Mouse (Mus musculus) CH12.LX (cell line): ENCODE results near the gene Tk1. TPM values are rescaled to one million over a fixed set of nuclear protein-coding genes. Genes with fewer than 3 reads are reported as not detected.

ENCODE experiments used
- DNase-seq: peaks from one replicate; pipeline ENCODE4 v3.0.0-alpha.2; 2013; ENCODE audit errors: extremely low read depth
- H3K27ac ChIP-seq: 2 replicates; pipeline ENCODE4 v1.5.1; 2012; ENCODE audit warnings: low read depth, mild to moderate bottlenecking, control low read depth, moderate library complexity; ENCODE audit not compliant: insufficient read depth
- H3K27me3 ChIP-seq: replicated peaks from 2 replicates; pipeline ENCODE3; 2012; ENCODE audit warnings: inconsistent platforms
- H3K36me3 ChIP-seq, 2 experiments: replicated peaks in 1 of 2; 2 replicates each; pipeline versions ENCODE3 to v1.6.1; 2012; ENCODE audit warnings: inconsistent platforms in 1 of 2, low read length in 1 of 2, mild to moderate bottlenecking in 1 of 2, mixed read lengths in 1 of 2, moderate library complexity in 1 of 2; ENCODE audit not compliant: control insufficient read depth in 1 of 2, insufficient read depth in 1 of 2
- H3K4me1 ChIP-seq, 2 experiments: 2 replicates each; pipeline ENCODE4 v1.6.1; 2012; ENCODE audit warnings: inconsistent platforms in 1 of 2, moderate library complexity in 1 of 2; ENCODE audit not compliant: insufficient read depth in 2 of 2, control insufficient read depth in 1 of 2
- H3K4me2 ChIP-seq: 2 replicates; pipeline ENCODE4 v1.6.1; 2012; ENCODE audit warnings: low read depth, mild to moderate bottlenecking, control low read depth; ENCODE audit not compliant: poor library complexity, insufficient read depth, severe bottlenecking
- H3K4me3 ChIP-seq, 3 experiments: fragments of 150-350 bp in 1 of 3; sonication (generic) in 1 of 3; replicated peaks in 1 of 3; 2 replicates each; pipeline versions ENCODE3 to v1.5.1; 2011 to 2012; ENCODE audit warnings: low read depth in 2 of 3, low read length in 2 of 3, mild to moderate bottlenecking in 2 of 3, moderate library complexity in 2 of 3, control low read depth in 1 of 3, improper control_type of control experiment in 1 of 3, inconsistent platforms in 1 of 3, mixed read lengths in 1 of 3; ENCODE audit not compliant: poor library complexity in 1 of 3
- H3K79me2 ChIP-seq: replicated peaks from 2 replicates; pipeline ENCODE4 v1.6.1; 2012; ENCODE audit warnings: mild to moderate bottlenecking, moderate library complexity; ENCODE audit not compliant: control insufficient read depth, poor library complexity, insufficient read depth, severe bottlenecking; ENCODE audit errors: extremely low read depth
- H3K9ac ChIP-seq: 2 replicates; pipeline ENCODE4 v1.6.1; 2012; ENCODE audit warnings: low read depth, mild to moderate bottlenecking, control low read depth, moderate library complexity; ENCODE audit not compliant: insufficient read depth
- H3K9me3 ChIP-seq: replicated peaks from 2 replicates; pipeline ENCODE3; 2012; ENCODE audit warnings: low read length, inconsistent platforms, mixed read lengths
- CHD1 ChIP-seq: IDR thresholded peaks from 2 replicates; pipeline ENCODE4 v1.6.1; 2012; ENCODE audit warnings: low read depth, low read length, improper control_type of control experiment, inconsistent platforms
- CTCF ChIP-seq, 2 experiments: IDR thresholded peaks in 1 of 2; conservative IDR thresholded peaks in 1 of 2; 2 replicates each; pipeline ENCODE4 v1.5.1; 2011 to 2012; ENCODE audit warnings: low read depth in 2 of 2, low read length in 2 of 2, improper control_type of control experiment in 1 of 2, inconsistent platforms in 1 of 2, mild to moderate bottlenecking in 1 of 2, moderate library complexity in 1 of 2
- ETS1 ChIP-seq: conservative IDR thresholded peaks from 2 replicates; pipeline ENCODE4 v1.6.1; 2012; ENCODE audit warnings: low read depth, mild to moderate bottlenecking, inconsistent platforms, low read length, improper control_type of control experiment, moderate library complexity
- GABPA ChIP-seq: IDR thresholded peaks from 2 replicates; pipeline ENCODE4 v1.6.1; 2012; ENCODE audit warnings: low read depth, low read length, improper control_type of control experiment, inconsistent platforms; ENCODE audit not compliant: insufficient replicate concordance
- HCFC1 ChIP-seq: IDR thresholded peaks from 2 replicates; pipeline ENCODE4 v1.6.1; 2012; ENCODE audit warnings: low read depth, mild to moderate bottlenecking, inconsistent platforms, low read length, improper control_type of control experiment
- JUN ChIP-seq: IDR thresholded peaks from 2 replicates; pipeline ENCODE4 v1.6.1; 2011; ENCODE audit warnings: low read depth, mild to moderate bottlenecking, low read length, improper control_type of control experiment, moderate library complexity; ENCODE audit not compliant: insufficient read depth
- JUND ChIP-seq: conservative IDR thresholded peaks from 2 replicates; pipeline ENCODE4 v1.6.1; 2011; ENCODE audit warnings: low read depth, low read length, improper control_type of control experiment
- MAX ChIP-seq: IDR thresholded peaks from 2 replicates; pipeline ENCODE4 v1.6.1; 2011; ENCODE audit warnings: low read length, improper control_type of control experiment
- MEF2A ChIP-seq: IDR thresholded peaks from 2 replicates; pipeline ENCODE4 v1.6.1; 2014; ENCODE audit warnings: low read depth, mild to moderate bottlenecking, inconsistent platforms, low read length, improper control_type of control experiment, borderline replicate concordance
- NELFE ChIP-seq: IDR thresholded peaks from 2 replicates; pipeline ENCODE4 v1.6.1; 2011; ENCODE audit warnings: low read depth, low read length, improper control_type of control experiment
- RAD21 ChIP-seq: IDR thresholded peaks from 2 replicates; pipeline ENCODE4 v1.6.1; 2011; ENCODE audit warnings: low read depth, mild to moderate bottlenecking, low read length, improper control_type of control experiment, moderate library complexity
- SMC3 ChIP-seq: IDR thresholded peaks from 2 replicates; pipeline ENCODE4 v1.6.1; 2011; ENCODE audit warnings: low read depth, low read length, improper control_type of control experiment
- TCF12 ChIP-seq: IDR thresholded peaks from 2 replicates; pipeline ENCODE4 v1.6.1; 2014; ENCODE audit warnings: low read depth, mild to moderate bottlenecking, inconsistent platforms, low read length, improper control_type of control experiment
- USF2 ChIP-seq: conservative IDR thresholded peaks from 2 replicates; pipeline ENCODE4 v1.6.1; 2011; ENCODE audit warnings: low read depth, low read length, improper control_type of control experiment
- ZC3H11A ChIP-seq: IDR thresholded peaks from 2 replicates; pipeline ENCODE4 v1.6.1; 2012; ENCODE audit warnings: low read depth, mild to moderate bottlenecking, inconsistent platforms, low read length, improper control_type of control experiment
- dilution Hi-C: fragments of 300-500 bp; cut with MboI; formaldehyde crosslinking; loops from 2 replicates; pipeline ENCODE4 v1.14.3; 2020; ENCODE audit warnings: low sequenced_read_pairs; ENCODE audit not compliant: extremely low pct_unique_long_range_greater_than_20kb, extremely low pct_ligation_motif_present
- in situ Hi-C: fragments of 300-500 bp; cut with MboI; formaldehyde crosslinking; loops from 3 replicates; pipeline ENCODE4 v1.14.3; 2019; ENCODE audit warnings: low sequenced_read_pairs, low pct_ligation_motif_present, low pct_unique_long_range_greater_than_20kb, mixed read lengths
- polyA plus RNA-seq: library from polyadenylated mRNA; unstranded; fragments of >175 nt; gene quantifications from 2 replicates; pipeline ENCODE4 v1.2.1, GENCODE M21; 2012; ENCODE audit warnings: low read depth; ENCODE audit not compliant: insufficient read length
- total RNA-seq, 2 experiments: library from RNA; depleted of rRNA; stranded (reverse); fragments of 300-350 nt in 1 of 2; fragments of >200 nt in 1 of 2; gene quantifications; 2 replicates each; pipeline ENCODE4 v1.2.3; 2012 to 2014

Tk1 gene
- total and polyA plus RNA-seq, 3 experiments, result 146 to 235 (median 179) TPM

GRCm38 (mm10) chr11:117864805-117865204, 38.9 kb upstream of the Tk1 start:
- Histone ChIP-seq H3K4me1 (peaks cover 11 to 22% of the 10 kb centered on the region in 2 experiments), H3K9me3 (no peaks in the 10 kb centered on the region), H3K27ac (no peak overlapping the region), H3K27me3 (peaks cover 31% of the 10 kb centered on the region), H3K4me2 (no peak overlapping the region), H3K9ac (no peak overlapping the region), H3K79me2 (no peaks in the 10 kb centered on the region), H3K4me3 (no peak overlapping the region), H3K36me3 (peaks cover 0 to 4% of the 10 kb centered on the region in 2 experiments)
- DNase-seq, result no peak
- dilution Hi-C loops (no loop called here), in situ Hi-C loops (loop anchor here (5.0 to 10.0 kb wide), 2 partner anchors 227 to 350 kb away; no protein-coding TSS in a partner anchor)
- TF ChIP-seq NELFE (no peak), MAX (no peak)

- Histone ChIP-seq H3K4me2 (no peak overlapping the region), H3K79me2 (no peaks in the 10 kb centered on the region), H3K4me3 (no peak overlapping the region), H3K27ac (no peak overlapping the region), H3K9me3 (no peaks in the 10 kb centered on the region), H3K9ac (no peak overlapping the region), H3K4me1 (peaks cover 11 to 22% of the 10 kb centered on the region in 2 experiments), H3K27me3 (peaks cover 16% of the 10 kb centered on the region), H3K36me3 (peaks cover 0 to 12% of the 10 kb centered on the region in 2 experiments)
- DNase-seq, result no peak
- dilution Hi-C loops (no loop called here), in situ Hi-C loops (loop anchor here (10.0 kb wide), 1 partner anchor 351 kb away; no protein-coding TSS in a partner anchor)
- TF ChIP-seq JUND, result no peak
- TF ChIP-seq JUN, result no peak
- TF ChIP-seq ZC3H11A, result no peak
- no peak for TF ChIP-seq CHD1
- no peak for TF ChIP-seq HCFC1
- TF ChIP-seq TCF12, result no peak
- TF ChIP-seq USF2, result no peak
- no peak for TF ChIP-seq GABPA
- TF ChIP-seq SMC3, result no peak
- no peak for TF ChIP-seq MEF2A
- TF ChIP-seq ETS1, result no peak
- no peak for TF ChIP-seq CTCF (conservative IDR thresholded peaks at IDR 0.05 in 1 of 2, IDR thresholded peaks at IDR 0.05 in 1 of 2; ENCODE audit: low read depth in 2 of 2, low read length in 2 of 2)
- no peak for TF ChIP-seq RAD21
These were observed 37.4 kb upstream of the Tk1 start for GRCm38 (mm10) chr11:117863174-117863856.
